Mouse (Mus musculus): Measurements from ENCODE around the gene Med15.
A peak's percentile ranks its signal among the peaks of the same experiment; 100 is the strongest.

The Med15 gene

GRCm38 (mm10) chr16:17614740-17615139 is 118.0 kb downstream of the Med15 start:
- peak in 1 of 2 experiments; percentile 17 for DNase-seq

GRCm38 (mm10) chr16:17611383-17611782 is 121.3 kb downstream of the Med15 start:
- no peak for DNase-seq

GRCm38 (mm10) chr16:17605684-17606083 is 127.0 kb downstream of the Med15 start:
- no peak for DNase-seq

- DNase-seq, result no peak
These were observed 127.8 kb downstream of the Med15 start for GRCm38 (mm10) chr16:17604941-17605340.
